9 mouse cellular contexts compared by ENCODE assay signal in genomic region chr9:13652917-13653316, GRCm38 (mm10).
DNase-seq lines count a peak whose midpoint lies in the region; ATAC-seq and TF ChIP-seq lines count a peak whose summit lies in the region.
"Had no signal": no experiment of that assay in that cellular context is flagged by ENCODE, and none has a peak within 500 bp of the region (broad histone marks: within the 10 kb centered on the region; RNA-seq: fewer than 3 reads in every experiment).

No protein-coding gene starts in this region.

- intact Hi-C loops in heart, adult 2 months (cut with DNase I) = loop anchor here (1.0 to 5.0 kb wide), 6 partner anchors 64 to 422 kb away; no protein-coding TSS in a partner anchor

- H3K27me3 ChIP-seq in heart, adult 2 months (ENCODE audit: control insufficient read depth, insufficient read depth, low read length) = no peaks in the 10 kb centered on the region
- peaks cover 3% of the 10 kb centered on the region; the same call in 1 of the 2 replicates for H3K27me3 ChIP-seq in hindbrain, embryonic 10.5 days (ENCODE audit: insufficient read depth, poor library complexity, severe bottlenecking)
- H3K27me3 ChIP-seq: limb, embryonic 12.5 days had no signal

- no peaks in the 10 kb centered on the region for H3K36me3 ChIP-seq in heart, adult 2 months (ENCODE audit: control insufficient read depth, insufficient read depth, low read length)
- H3K36me3 ChIP-seq in hindbrain, embryonic 10.5 days = no peaks in the 10 kb centered on the region
- H3K36me3 ChIP-seq: limb, embryonic 12.5 days had no signal

- no peak for TF ChIP-seq POLR2A in heart, adult 2 months (IDR thresholded peaks at IDR 0.05; ENCODE audit: insufficient read depth, low read depth, low read length)

- no peak for DNase-seq in heart, adult 2 months
- DNase-seq in heart, adult 11 months = no peak
- peak; percentile 16 for DNase-seq in 3134 (ENCODE audit: extremely low read depth, insufficient read length, low spot score)
- no peak for DNase-seq in hindbrain, embryonic 10.5 days (ENCODE audit: low spot score)
- DNase-seq in mesoderm, embryonic 11.5 days (ENCODE audit: low read depth, low spot score) = peak; percentile 70
- no peak for DNase-seq in urinary bladder, postnatal 14 days (ENCODE audit: low spot score)
- DNase-seq in adrenal gland, postnatal 10 days = no peak

- peaks cover 2% of the 10 kb centered on the region; the same call in 1 of the 2 replicates for H3K4me1 ChIP-seq in heart, adult 2 months (ENCODE audit: control insufficient read depth, insufficient read depth, low read length)
- H3K4me1 ChIP-seq in hindbrain, embryonic 10.5 days (replicated peaks) = peaks cover 36% of the 10 kb centered on the region

- TF ChIP-seq EP300 in heart, adult 2 months (IDR thresholded peaks at IDR 0.05; ENCODE audit: insufficient read depth, low read depth, low read length) = no peak

- ATAC-seq in activated CD4-positive, CD25-positive, alpha-beta regulatory T cell, adult 4 months = peak; percentile 46

- WGBS in heart, adult 2 months = 28% methylated on average over 3 of the region's 3 CpGs
- 33% methylated on average over 3 of the region's 3 CpGs for WGBS in hindbrain, embryonic 10.5 days

- no peaks in the 10 kb centered on the region for H3K79me2 ChIP-seq in heart, adult 2 months (replicated peaks; ENCODE audit: control insufficient read depth, insufficient read depth, low read length)

- peak; percentile 91 for TF ChIP-seq CTCF in heart, adult 2 months (IDR thresholded peaks at IDR 0.05)

- no peak overlapping the region for H3K4me3 ChIP-seq in heart, adult 2 months
- peak overlapping the region; percentile 22; the same call in 1 of the 2 replicates for H3K4me3 ChIP-seq in hindbrain, embryonic 10.5 days
- H3K4me3 ChIP-seq: limb, embryonic 12.5 days had no signal

- no peaks in the 10 kb centered on the region for H3K9me3 ChIP-seq in hindbrain, embryonic 10.5 days
- H3K9me3 ChIP-seq: limb, embryonic 12.5 days had no signal

- no peak overlapping the region for H3K9ac ChIP-seq in heart, adult 2 months (ENCODE audit: low read depth, low read length)
- H3K9ac ChIP-seq: limb, embryonic 12.5 days had no signal

- no peak overlapping the region for H3K27ac ChIP-seq in heart, adult 2 months
- H3K27ac ChIP-seq in hindbrain, embryonic 10.5 days = peak overlapping the region; percentile 87
- H3K27ac ChIP-seq: limb, embryonic 12.5 days had no signal

Comparison
In these comparisons a context has a peak if more than half of its experiments do, and no peak if none do; other contexts are left out.
1. DNase-seq: peak in 3134 (single experiment) and mesoderm, embryonic 11.5 days (single experiment); none in heart, adult 2 months (0 of 2), heart, adult 11 months (single experiment), hindbrain, embryonic 10.5 days (single experiment), urinary bladder, postnatal 14 days (single experiment) and adrenal gland, postnatal 10 days (single experiment).